Mouse (Mus musculus) E14TG2a.4 (cell line): ENCODE results near the gene Styxl1.

ENCODE experiments used
- CTCF ChIP-seq: conservative IDR thresholded peaks from 2 replicates; pipeline ENCODE4 v1.5.1; 2014; ENCODE audit warnings: low read length
- NANOG ChIP-seq: IDR thresholded peaks from 2 replicates; pipeline ENCODE4 v1.6.1; 2014; ENCODE audit warnings: borderline replicate concordance, low read length, mixed read lengths
- POU5F1 ChIP-seq: IDR thresholded peaks from 2 replicates; pipeline ENCODE4 v1.6.1; 2014; ENCODE audit warnings: low read length, borderline replicate concordance

- TF ChIP-seq CTCF (no peak), POU5F1 (no peak), NANOG (no peak)
These were observed 13.2 kb downstream of the Styxl1 start for GRCm38 (mm10) chr5:135764971-135765370.
